Mouse (Mus musculus): ENCODE measurements around the gene Triobp. TPM values are rescaled to one million over a fixed set of nuclear protein-coding genes. Genes with fewer than 3 reads are reported as not detected.
A peak's percentile ranks its signal among the peaks of the same experiment; 100 is the strongest.

The Triobp gene
- polyA plus RNA-seq, 1 experiment = 47.6 TPM

- TF ChIP-seq POLR2A (IDR thresholded peaks at IDR 0.05; ENCODE audit: low read depth, low read length) = no peak
- peak; percentile 81 for TF ChIP-seq CTCF (conservative IDR thresholded peaks at IDR 0.05; ENCODE audit: insufficient read depth, insufficient read length, low read depth, low read length)
- peak; percentile 86 for DNase-seq
- H3K4me3 ChIP-seq (ENCODE audit: insufficient read depth, low read depth, low read length) = no peak overlapping the region
- H3K36me3 ChIP-seq (ENCODE audit: control insufficient read depth, insufficient read depth, low read length) = no peaks in the 10 kb centered on the region
- H3K4me1 ChIP-seq (ENCODE audit: control insufficient read depth, insufficient read depth, low read length) = no peaks in the 10 kb centered on the region
- WGBS = 2% methylated on average over 2 of the region's 2 CpGs
- H3K27me3 ChIP-seq (replicated peaks; ENCODE audit: control insufficient read depth, insufficient read depth, low read length) = no peaks in the 10 kb centered on the region
- no peak overlapping the region for H3K27ac ChIP-seq (ENCODE audit: insufficient read depth, low read depth, low read length)
These were observed 44.3 kb upstream of the Triobp start for GRCm38 (mm10) chr15:78903243-78903642.

- 80% methylated on average over 7 of the region's 7 CpGs for WGBS
- Histone ChIP-seq H3K27me3 (replicated peaks; ENCODE audit: control insufficient read depth, insufficient read depth, low read length) (no peaks in the 10 kb centered on the region), H3K4me3 (ENCODE audit: insufficient read depth, low read depth, low read length) (no peak overlapping the region), H3K27ac (ENCODE audit: insufficient read depth, low read depth, low read length) (no peak overlapping the region), H3K4me1 (ENCODE audit: control insufficient read depth, insufficient read depth, low read length) (no peaks in the 10 kb centered on the region), H3K36me3 (ENCODE audit: control insufficient read depth, insufficient read depth, low read length) (no peaks in the 10 kb centered on the region)
- no peak for DNase-seq
- no peak for TF ChIP-seq CTCF (conservative IDR thresholded peaks at IDR 0.05; ENCODE audit: insufficient read depth, insufficient read length, low read depth, low read length)
- TF ChIP-seq POLR2A (IDR thresholded peaks at IDR 0.05; ENCODE audit: low read depth, low read length) = no peak
These were observed 39.1 kb upstream of the Triobp start for GRCm38 (mm10) chr15:78908399-78908798.

GRCm38 (mm10) chr15:78908982-78909381 is 38.5 kb upstream of the Triobp start:
- no peaks in the 10 kb centered on the region for H3K27me3 ChIP-seq (replicated peaks; ENCODE audit: control insufficient read depth, insufficient read depth, low read length)
- no peak for TF ChIP-seq POLR2A (IDR thresholded peaks at IDR 0.05; ENCODE audit: low read depth, low read length)
- no peak for TF ChIP-seq CTCF (conservative IDR thresholded peaks at IDR 0.05; ENCODE audit: insufficient read depth, insufficient read length, low read depth, low read length)
- no peak overlapping the region for H3K4me3 ChIP-seq (ENCODE audit: insufficient read depth, low read depth, low read length)
- no peaks in the 10 kb centered on the region for H3K4me1 ChIP-seq (ENCODE audit: control insufficient read depth, insufficient read depth, low read length)
- 82% methylated on average over 8 of the region's 8 CpGs for WGBS
- DNase-seq = no peak
- no peak overlapping the region for H3K27ac ChIP-seq (ENCODE audit: insufficient read depth, low read depth, low read length)
- no peaks in the 10 kb centered on the region for H3K36me3 ChIP-seq (ENCODE audit: control insufficient read depth, insufficient read depth, low read length)

- Histone ChIP-seq H3K4me1 (ENCODE audit: control insufficient read depth, insufficient read depth, low read length) (no peaks in the 10 kb centered on the region), H3K36me3 (ENCODE audit: control insufficient read depth, insufficient read depth, low read length) (no peaks in the 10 kb centered on the region), H3K4me3 (ENCODE audit: insufficient read depth, low read depth, low read length) (no peak overlapping the region), H3K27ac (ENCODE audit: insufficient read depth, low read depth, low read length) (no peak overlapping the region), H3K27me3 (replicated peaks; ENCODE audit: control insufficient read depth, insufficient read depth, low read length) (no peaks in the 10 kb centered on the region)
- peak; percentile 56 for DNase-seq
- WGBS = 41% methylated on average over 9 of the region's 9 CpGs
- TF ChIP-seq CTCF (conservative IDR thresholded peaks at IDR 0.05; ENCODE audit: insufficient read depth, insufficient read length, low read depth, low read length) (peak; percentile 58), POLR2A (IDR thresholded peaks at IDR 0.05; ENCODE audit: low read depth, low read length) (no peak)
These were observed 35.5 kb upstream of the Triobp start for GRCm38 (mm10) chr15:78912040-78912439.

GRCm38 (mm10) chr15:78913632-78914090 is 33.9 kb upstream of the Triobp start, which contains the start of gene Pdxp:
TSS of gene Pdxp (plus strand) at chr15:78913919.
- H3K27me3 ChIP-seq (replicated peaks; ENCODE audit: control insufficient read depth, insufficient read depth, low read length) = no peaks in the 10 kb centered on the region
- DNase-seq = peak; percentile 96
- no peaks in the 10 kb centered on the region for H3K4me1 ChIP-seq (ENCODE audit: control insufficient read depth, insufficient read depth, low read length)
- H3K4me3 ChIP-seq (ENCODE audit: insufficient read depth, low read depth, low read length) = peak within 1 kb of the TSS; percentile 29; the same call in 1 of the 2 replicates
- H3K27ac ChIP-seq (ENCODE audit: insufficient read depth, low read depth, low read length) = no peak within 1 kb of the TSS
- TF ChIP-seq POLR2A (IDR thresholded peaks at IDR 0.05; ENCODE audit: low read depth, low read length) (no peak), CTCF (conservative IDR thresholded peaks at IDR 0.05; ENCODE audit: insufficient read depth, insufficient read length, low read depth, low read length) (no peak)
- under 1% methylated on average over 51 of the region's 51 CpGs for whole genome bisulfite sequencing
- no peaks in the 10 kb centered on the region for H3K36me3 ChIP-seq (ENCODE audit: control insufficient read depth, insufficient read depth, low read length)

- H3K27ac ChIP-seq (ENCODE audit: insufficient read depth, low read depth, low read length) = no peak overlapping the region
- H3K27me3 ChIP-seq (replicated peaks; ENCODE audit: control insufficient read depth, insufficient read depth, low read length) = no peaks in the 10 kb centered on the region
- H3K36me3 ChIP-seq (ENCODE audit: control insufficient read depth, insufficient read depth, low read length) = no peaks in the 10 kb centered on the region
- 3% methylated on average over 87 of the region's 87 CpGs for WGBS
- no peaks in the 10 kb centered on the region for H3K4me1 ChIP-seq (ENCODE audit: control insufficient read depth, insufficient read depth, low read length)
- DNase-seq = no peak
- peak overlapping the region; percentile 29; the same call in 1 of the 2 replicates for H3K4me3 ChIP-seq (ENCODE audit: insufficient read depth, low read depth, low read length)
- TF ChIP-seq CTCF (conservative IDR thresholded peaks at IDR 0.05; ENCODE audit: insufficient read depth, insufficient read length, low read depth, low read length) (no peak), POLR2A (IDR thresholded peaks at IDR 0.05; ENCODE audit: low read depth, low read length) (no peak)
These were observed 33.3 kb upstream of the Triobp start for GRCm38 (mm10) chr15:78914091-78914822.

- H3K4me3 ChIP-seq (ENCODE audit: insufficient read depth, low read depth, low read length) = no peak overlapping the region
- no peak for TF ChIP-seq CTCF (conservative IDR thresholded peaks at IDR 0.05; ENCODE audit: insufficient read depth, insufficient read length, low read depth, low read length)
- TF ChIP-seq POLR2A (IDR thresholded peaks at IDR 0.05; ENCODE audit: low read depth, low read length) = no peak
These were observed 32.5 kb upstream of the Triobp start for GRCm38 (mm10) chr15:78914823-78915659.

More at GRCm38 (mm10) chr15:78914823-78915659, 32.5 kb upstream of the Triobp start:
- Histone ChIP-seq H3K27me3 (replicated peaks; ENCODE audit: control insufficient read depth, insufficient read depth, low read length) (no peaks in the 10 kb centered on the region), H3K27ac (ENCODE audit: insufficient read depth, low read depth, low read length) (no peak overlapping the region), H3K36me3 (ENCODE audit: control insufficient read depth, insufficient read depth, low read length) (no peaks in the 10 kb centered on the region), H3K4me1 (ENCODE audit: control insufficient read depth, insufficient read depth, low read length) (no peaks in the 10 kb centered on the region)
- whole genome bisulfite sequencing = 60% methylated on average over 8 of the region's 8 CpGs
- DNase-seq = peak; percentile 24

Measured in kidney, adult 2 months (tissue).